Mouse (Mus musculus): Measurements from ENCODE around the gene Il2rb.

GRCm38 (mm10) chr15:78480991-78481390 lies 14.1 kb downstream of the Il2rb start:
- TF ChIP-seq MAFK (IDR thresholded peaks at IDR 0.05; ENCODE audit: insufficient read depth, low read depth, low read length) (no peak), CHD2 (IDR thresholded peaks at IDR 0.05; ENCODE audit: low read depth, low read length) (no peak)

Measured in ES-E14 (cell line).